Comparison of ENCODE assay signal across 8 mouse cellular contexts in genomic region chr12:8301011-8301814, GRCm38 (mm10). TPM values are rescaled to one million over a fixed set of nuclear protein-coding genes. Genes with fewer than 3 reads are reported as not detected.
DNase-seq lines count a peak whose midpoint lies in the region; ATAC-seq lines count a peak whose summit lies in the region.

No protein-coding gene starts in this region.

- no peak for DNase-seq in kidney, adult 8-10 months
- DNase-seq in intestine, embryonic 14.5 days (ENCODE audit: low spot score) = no peak
- DNase-seq in neural tube, embryonic 10.5 days (ENCODE audit: extremely low spot score, low spot score) = peak; percentile 67
- no peak for DNase-seq in right cerebral cortex, postnatal 36 days (ENCODE audit: low spot score in 2 of 2)
- no peak for DNase-seq in B cell, adult 2 months
- no peak for DNase-seq in urinary bladder, postnatal 36 days (ENCODE audit: low spot score in 2 of 2)

- peak overlapping the region; percentile 48 for H3K4me3 ChIP-seq in kidney, embryonic 15.5 days (replicated peaks)
- peak overlapping the region; percentile 55 for H3K4me3 ChIP-seq in embryonic facial prominence, embryonic 12.5 days
- H3K4me3 ChIP-seq in intestine, embryonic 14.5 days (ENCODE audit: low read depth, low read length) = peak overlapping the region; percentile 35

- H3K36me3 ChIP-seq in kidney, embryonic 15.5 days = no peaks in the 10 kb centered on the region
- H3K36me3 ChIP-seq in embryonic facial prominence, embryonic 12.5 days = no peaks in the 10 kb centered on the region
- no peaks in the 10 kb centered on the region for H3K36me3 ChIP-seq in intestine, embryonic 14.5 days (ENCODE audit: control insufficient read depth, insufficient read depth, low read length)

- peaks cover 97% of the 10 kb centered on the region for H3K27me3 ChIP-seq in kidney, embryonic 15.5 days
- peaks cover 96% of the 10 kb centered on the region for H3K27me3 ChIP-seq in embryonic facial prominence, embryonic 12.5 days
- peaks cover 94% of the 10 kb centered on the region for H3K27me3 ChIP-seq in intestine, embryonic 14.5 days (replicated peaks; ENCODE audit: control insufficient read depth, insufficient read depth, low read length)

- H3K4me2 ChIP-seq in kidney, embryonic 15.5 days = peak overlapping the region; percentile 79
- peak overlapping the region; percentile 78 for H3K4me2 ChIP-seq in embryonic facial prominence, embryonic 12.5 days (replicated peaks)
- peak overlapping the region; percentile 73 for H3K4me2 ChIP-seq in intestine, embryonic 14.5 days (ENCODE audit: low read length)

- H3K9ac ChIP-seq in kidney, embryonic 15.5 days = peak overlapping the region; percentile 39
- peak overlapping the region; percentile 68 for H3K9ac ChIP-seq in embryonic facial prominence, embryonic 12.5 days
- H3K9ac ChIP-seq in intestine, embryonic 14.5 days (ENCODE audit: low read length) = 0 out of 2 replicates have a peak overlapping the region, but pooled peaks have one; percentile 25

- WGBS in kidney, embryonic 15.5 days = 4% methylated on average over 46 of the region's 46 CpGs
- 2% methylated on average over 46 of the region's 46 CpGs for WGBS in embryonic facial prominence, embryonic 12.5 days
- 3% methylated on average over 43 of the region's 46 CpGs for WGBS in intestine, embryonic 14.5 days

- no peak overlapping the region for H3K27ac ChIP-seq in kidney, embryonic 15.5 days
- H3K27ac ChIP-seq in embryonic facial prominence, embryonic 12.5 days = no peak overlapping the region
- no peak overlapping the region for H3K27ac ChIP-seq in intestine, embryonic 14.5 days (ENCODE audit: low read depth)

- no peak; the same call in 1 of the 2 replicates for ATAC-seq in kidney, embryonic 15.5 days (replicated peaks; ENCODE audit: low FRiP score)
- 0 out of 2 replicates have a peak, but pooled peaks have one; percentile 11 for ATAC-seq in embryonic facial prominence, embryonic 12.5 days (ENCODE audit: insufficient number of reproducible peaks, insufficient read depth, low FRiP score, low TSS enrichment)
- no peak for ATAC-seq in intestine, embryonic 14.5 days (replicated peaks; ENCODE audit: low FRiP score, low TSS enrichment, low read depth)

- no peaks in the 10 kb centered on the region for H3K9me3 ChIP-seq in kidney, embryonic 15.5 days (replicated peaks)
- no peaks in the 10 kb centered on the region for H3K9me3 ChIP-seq in embryonic facial prominence, embryonic 12.5 days
- H3K9me3 ChIP-seq in intestine, embryonic 14.5 days (ENCODE audit: control insufficient read depth, low read length) = no peaks in the 10 kb centered on the region

- H3K4me1 ChIP-seq in kidney, embryonic 15.5 days = peaks cover 41% of the 10 kb centered on the region
- peaks cover 23% of the 10 kb centered on the region for H3K4me1 ChIP-seq in embryonic facial prominence, embryonic 12.5 days
- peaks cover 2% of the 10 kb centered on the region; the same call in 1 of the 2 replicates for H3K4me1 ChIP-seq in intestine, embryonic 14.5 days (replicated peaks; ENCODE audit: control insufficient read depth, insufficient read depth, low read length)

RNA-seq across cellular contexts. Expression of gene Gdf7, which starts 0.5 kb away (rescaled TPM):
- 1.1 and 1.2 TPM in 2 replicates for polyA plus RNA-seq in kidney, embryonic 15.5 days (2015; fragmentation: Nextera tagmentation; extraction: Ambion mirVana)
- polyA plus RNA-seq in embryonic facial prominence, embryonic 12.5 days (2016; fragmentation: Nextera tagmentation; extraction: Ambion mirVana) = 1.8 and 2.5 TPM in 2 replicates
- not detected in 2 replicates for polyA plus RNA-seq in intestine, embryonic 14.5 days (2014; fragmentation: Nextera tagmentation; extraction: Ambion mirVana)

RNA-seq across cellular contexts. Expression of gene Hs1bp3, which starts 12.0 kb away (rescaled TPM):
- 14.2 and 16.5 TPM in 2 replicates for polyA plus RNA-seq in kidney, embryonic 15.5 days (2015; fragmentation: Nextera tagmentation; extraction: Ambion mirVana)
- polyA plus RNA-seq in embryonic facial prominence, embryonic 12.5 days (2016; fragmentation: Nextera tagmentation; extraction: Ambion mirVana) = 19.1 and 20.3 TPM in 2 replicates
- polyA plus RNA-seq in intestine, embryonic 14.5 days (2014; fragmentation: Nextera tagmentation; extraction: Ambion mirVana) = 15.4 and 15.7 TPM in 2 replicates
